Mouse (Mus musculus): ENCODE measurements around the gene Srrm4. TPM values are rescaled to one million over a fixed set of nuclear protein-coding genes. Genes with fewer than 3 reads are reported as not detected.

Gene Srrm4
- polyA plus RNA-seq (2017; shearing (Covaris generic)): under 1 TPM in 1 of 2 experiments, not detected in 1; 1.00 TPM

DNA sequence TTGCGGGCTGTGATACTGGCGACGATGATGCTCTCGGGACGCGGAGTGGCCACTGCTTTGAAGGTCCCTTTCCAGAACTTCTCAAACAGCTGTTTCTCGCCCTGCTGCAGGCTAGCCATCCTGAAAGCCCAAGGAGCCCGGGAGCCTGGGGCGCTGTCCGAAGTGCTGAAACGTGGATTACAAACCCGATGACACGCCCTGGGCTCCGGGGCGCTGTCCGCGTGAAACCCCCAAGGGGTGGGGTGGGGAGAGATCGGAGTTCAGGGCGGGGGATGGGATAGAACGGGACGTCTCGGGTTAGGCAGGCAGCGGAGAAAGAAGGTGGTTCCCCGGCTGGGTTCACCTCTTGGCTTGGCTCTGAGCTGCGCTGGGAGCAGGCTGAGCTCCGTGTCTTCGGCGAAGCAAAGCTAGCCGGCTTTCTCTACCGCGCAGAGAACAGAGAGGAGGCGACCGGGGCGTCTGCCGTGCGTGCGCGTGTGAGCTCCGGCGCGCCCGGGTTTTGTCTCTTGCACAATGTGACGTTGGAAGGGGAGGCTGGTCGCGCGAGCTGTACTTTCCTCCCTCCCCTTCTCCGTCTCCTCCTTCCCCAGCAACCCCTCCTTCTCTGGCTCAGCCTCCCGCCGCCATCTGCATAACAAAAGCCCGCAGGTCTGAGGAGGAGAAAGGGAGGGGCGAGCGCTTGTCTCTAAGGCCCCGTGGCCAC, at the start of gene Srrm4:
Gene Srrm4 (minus strand): TSS at position 472 of the 703 bp plus-strand sequence.
- no peak for ATAC-seq

DNA sequence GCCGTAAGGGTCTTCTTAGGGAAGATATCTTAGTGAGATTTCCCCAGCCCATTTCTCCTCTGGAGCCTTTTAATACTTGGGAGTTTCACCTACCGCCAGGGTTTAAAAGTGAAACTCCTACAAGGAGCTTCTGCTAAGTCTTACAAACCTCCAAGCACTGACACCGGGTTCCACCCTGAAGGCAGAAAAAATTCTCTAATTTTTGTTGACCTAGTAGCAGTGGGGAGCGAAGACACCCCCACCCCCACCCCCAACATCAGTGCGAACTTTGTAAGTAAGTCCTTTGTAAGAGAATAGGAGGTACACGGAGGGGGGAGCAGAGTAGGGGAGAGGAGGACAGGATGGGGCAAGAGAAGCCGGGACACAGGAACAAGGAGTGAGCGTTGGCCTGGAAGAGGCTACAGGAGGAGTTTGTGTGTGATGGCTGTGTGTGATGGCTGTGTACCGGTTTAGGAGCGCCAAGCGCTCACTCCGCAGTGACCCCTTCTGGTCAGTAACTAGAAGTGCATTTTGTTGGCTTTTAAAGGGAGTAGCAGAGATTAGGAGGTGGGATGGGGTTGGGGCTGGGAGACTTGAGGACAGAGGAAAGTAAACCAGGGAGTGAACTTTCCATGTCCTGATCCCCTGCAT, 1.3 kb upstream of the Srrm4 start:
- ATAC-seq: no peak

DNA sequence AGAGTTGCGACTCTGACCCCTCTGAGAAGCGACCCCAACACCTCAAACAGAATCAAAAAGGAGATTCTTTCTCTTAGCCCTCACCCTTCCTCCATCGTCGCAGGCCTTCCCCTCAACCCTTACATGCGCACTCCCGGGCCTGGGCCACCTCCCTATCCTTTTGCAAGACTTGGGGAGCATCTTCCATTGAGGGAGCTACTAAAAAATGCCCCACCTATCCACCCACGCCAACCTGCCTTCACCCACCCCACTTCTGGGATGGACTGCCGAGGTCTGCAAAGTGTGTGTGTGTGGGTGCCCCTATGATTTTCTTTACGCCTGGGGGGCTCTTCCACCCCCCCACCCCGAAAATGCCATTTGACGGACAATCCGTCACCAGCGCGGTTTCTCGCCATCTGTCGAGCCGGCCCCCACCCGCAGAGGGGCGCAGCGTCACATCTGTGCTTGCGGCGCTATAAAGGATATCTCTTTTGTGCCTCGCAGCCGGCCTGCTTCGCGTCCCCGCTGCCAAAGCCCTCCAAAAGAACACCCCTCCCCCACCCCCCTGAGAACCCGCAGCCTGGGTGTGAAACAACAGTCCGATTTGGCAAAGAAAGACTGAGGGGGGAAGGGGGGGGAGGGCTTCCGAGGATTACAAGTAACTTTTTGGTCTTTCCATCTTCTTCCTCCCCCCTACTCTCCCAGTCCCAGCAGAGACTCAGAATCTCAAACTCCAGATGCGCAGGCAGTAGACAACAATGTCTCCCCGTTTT, 608 bp upstream of the Srrm4 start:
- ATAC-seq: no peak

DNA sequence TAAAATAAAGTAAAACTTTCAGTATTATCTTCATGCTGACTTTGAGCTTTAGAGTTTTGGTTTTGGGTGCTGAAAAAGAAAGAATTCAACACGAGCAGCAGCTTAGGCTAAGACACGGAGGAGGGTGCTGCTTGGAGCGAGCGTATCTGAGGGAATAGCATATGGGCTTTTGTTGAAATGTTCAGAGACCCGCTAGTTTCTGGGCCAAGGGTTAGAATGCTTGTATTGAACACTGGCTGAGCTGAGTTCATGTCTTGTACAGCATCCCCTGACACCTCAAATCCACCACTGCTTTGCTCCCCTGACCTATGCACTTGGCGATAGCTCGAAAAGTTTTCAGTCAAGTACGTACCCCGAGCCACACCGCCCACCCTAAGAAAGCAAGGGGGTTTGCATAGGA, 919 bp downstream of the Srrm4 start:
- no peak for ATAC-seq

DNA sequence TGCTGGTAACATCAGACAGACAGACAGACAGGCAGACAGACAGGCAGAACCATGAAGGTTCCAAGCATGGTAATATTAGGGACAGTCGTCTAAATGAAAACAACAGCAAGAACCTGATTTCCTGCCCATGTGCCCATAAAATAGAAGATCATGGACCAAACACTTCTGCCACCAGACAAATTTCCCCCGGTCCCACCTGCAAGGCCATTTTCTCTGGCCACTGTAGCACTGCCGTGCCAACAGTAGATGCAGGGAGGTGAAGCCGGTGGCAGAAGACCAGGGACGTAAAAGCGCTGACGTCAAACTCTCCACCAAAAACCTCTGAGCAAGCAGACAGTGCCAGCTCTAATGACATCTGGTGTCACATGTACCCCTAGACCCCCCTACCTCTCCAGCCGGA, 2.0 kb downstream of the Srrm4 start:
- no peak for ATAC-seq

DNA sequence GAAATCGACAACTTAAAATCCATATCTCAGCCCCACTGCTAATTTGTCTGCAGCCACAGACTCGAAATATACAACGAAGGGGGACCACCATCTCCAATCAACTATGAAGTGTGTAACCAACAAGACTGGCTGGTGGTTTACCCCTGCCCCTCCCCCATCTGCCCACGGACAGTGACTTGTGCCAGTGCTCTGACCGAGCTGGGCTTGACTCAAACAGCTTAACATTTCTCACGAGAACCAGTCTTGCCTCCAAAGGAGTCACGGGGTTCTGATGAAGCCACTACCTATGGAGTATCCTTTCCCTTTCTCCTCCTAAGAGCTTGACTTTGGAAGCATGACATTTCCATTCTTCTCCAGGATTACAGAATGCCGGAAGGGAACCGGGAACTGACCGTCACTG, 2.8 kb downstream of the Srrm4 start:
- ATAC-seq: no peak

DNA sequence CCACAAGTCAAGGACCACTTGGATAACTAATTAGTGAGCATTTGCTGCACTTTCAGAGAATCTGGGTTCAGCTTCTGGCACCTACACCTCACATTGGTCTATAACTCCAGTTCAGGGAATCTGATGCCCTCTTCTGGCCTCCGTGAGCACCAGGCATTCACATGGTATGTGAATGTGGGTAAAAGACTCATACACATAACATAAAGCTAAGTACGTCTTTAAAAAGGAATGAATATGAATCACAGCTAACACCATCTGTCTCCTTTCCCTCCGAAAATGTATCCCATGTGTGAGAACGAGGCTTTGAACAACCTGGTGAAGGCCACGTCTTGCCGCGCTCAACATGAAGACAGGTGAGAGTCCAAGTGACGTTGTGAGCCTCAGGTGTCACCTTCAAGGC, 12.1 kb downstream of the Srrm4 start:
- ATAC-seq: no peak

DNA sequence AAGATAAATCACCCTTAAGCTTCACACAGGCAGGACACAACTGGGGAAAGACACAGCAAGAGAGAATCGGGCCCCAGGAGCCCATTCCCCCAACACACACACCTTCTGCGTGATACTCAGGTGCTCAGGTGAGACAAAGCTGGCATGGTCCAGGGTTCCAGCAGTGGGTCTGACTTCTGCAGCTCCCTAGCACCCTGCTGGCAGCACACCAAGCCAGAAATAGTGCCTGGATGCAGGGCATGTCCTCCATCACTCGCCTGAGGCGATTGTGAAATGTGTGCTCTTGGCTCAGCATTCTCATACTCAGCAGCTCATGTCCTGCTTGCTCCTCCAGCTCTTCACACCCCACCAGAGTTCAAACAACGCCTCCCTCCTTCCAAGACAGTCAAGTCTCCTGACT, 14.5 kb downstream of the Srrm4 start:
- ATAC-seq: no peak

DNA sequence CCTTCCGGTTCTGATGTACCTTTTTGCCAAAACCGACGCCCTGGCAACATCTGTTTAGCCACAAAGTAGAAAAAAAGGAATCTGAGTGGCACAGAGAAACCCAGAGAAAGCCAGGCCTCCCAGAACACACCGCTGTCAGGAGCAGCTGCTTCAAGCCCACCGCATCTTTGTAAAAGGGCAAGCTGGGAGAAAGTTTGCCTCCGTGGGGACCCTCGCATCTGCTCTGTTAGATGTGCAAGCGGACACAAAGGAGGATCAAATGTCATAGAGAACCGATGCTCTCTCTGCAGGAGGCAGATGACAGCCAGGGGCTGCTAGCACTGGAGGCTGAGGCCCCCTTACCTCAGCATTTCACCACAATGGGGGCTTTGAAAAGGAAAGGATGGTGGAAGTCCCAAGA, 18.3 kb downstream of the Srrm4 start:
- no peak for ATAC-seq

DNA sequence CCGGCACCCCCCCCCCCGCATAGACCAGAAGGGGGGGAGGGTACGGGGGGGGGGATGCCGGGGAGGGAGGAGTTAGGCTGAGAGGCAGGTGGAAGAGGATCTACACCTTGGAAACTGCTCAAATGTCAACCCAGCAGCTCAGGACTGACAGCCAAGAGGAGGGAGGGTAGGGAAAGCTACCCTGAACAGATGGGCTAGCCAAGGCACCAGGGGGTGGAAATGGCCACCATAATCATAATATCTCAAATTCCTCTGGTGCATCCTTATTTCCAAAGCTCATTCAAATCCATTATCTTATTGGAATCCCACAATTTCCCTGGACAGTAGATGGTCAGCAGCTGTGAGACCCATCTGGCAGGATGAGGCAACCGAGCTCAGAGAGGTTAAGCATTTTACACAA, 19.7 kb downstream of the Srrm4 start:
- no peak for ATAC-seq

DNA sequence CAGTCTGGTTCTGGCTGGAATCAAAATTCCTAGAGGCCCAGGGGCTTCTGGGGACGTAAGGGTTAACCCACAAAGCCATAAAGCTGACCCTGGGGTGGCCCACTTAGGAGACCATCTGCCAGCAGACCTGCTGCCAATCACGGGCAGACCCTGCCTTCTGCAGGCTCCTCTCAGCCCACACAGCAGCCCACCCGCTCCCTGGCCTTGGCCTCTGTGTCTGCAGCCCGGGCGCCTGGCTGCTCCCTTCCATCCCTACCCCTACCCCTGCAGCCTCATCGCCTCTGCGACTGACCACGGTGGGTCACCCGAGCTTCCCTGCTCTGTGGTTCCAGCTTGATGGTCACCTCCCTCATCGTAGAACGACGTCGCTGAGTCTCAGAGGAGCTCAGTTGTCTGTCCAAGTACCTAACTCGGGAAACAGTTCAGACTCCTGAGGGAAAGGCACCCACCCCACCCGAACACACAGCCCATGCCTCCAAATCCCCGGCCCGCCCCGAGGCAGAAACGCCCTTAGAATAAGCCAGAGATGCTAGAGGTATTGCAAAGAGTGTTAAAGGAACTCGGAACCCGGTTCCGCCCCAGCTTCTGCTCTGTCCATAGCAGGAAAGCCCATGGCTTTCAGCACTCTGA, 20.3 kb downstream of the Srrm4 start:
- no peak for ATAC-seq

DNA sequence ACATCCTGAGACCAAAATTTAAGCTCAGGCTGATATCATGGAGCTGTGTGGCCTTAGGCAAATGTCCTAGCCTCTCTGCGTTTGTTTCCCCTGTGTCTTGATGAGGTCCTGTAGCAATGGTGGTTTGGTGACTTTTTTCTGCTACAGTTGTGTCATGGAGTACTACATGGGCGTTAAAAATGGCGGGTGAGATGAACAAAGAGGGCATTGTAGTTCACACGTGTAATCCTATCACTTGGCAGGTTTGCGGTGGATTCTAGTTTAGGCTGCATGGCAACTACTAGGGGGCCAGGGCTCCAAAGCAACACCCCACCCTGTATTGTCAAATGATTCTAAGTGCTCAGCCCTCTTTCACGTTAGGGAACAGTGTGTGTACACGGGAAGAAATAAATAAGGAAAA, 21.1 kb downstream of the Srrm4 start:
- ATAC-seq: no peak

DNA sequence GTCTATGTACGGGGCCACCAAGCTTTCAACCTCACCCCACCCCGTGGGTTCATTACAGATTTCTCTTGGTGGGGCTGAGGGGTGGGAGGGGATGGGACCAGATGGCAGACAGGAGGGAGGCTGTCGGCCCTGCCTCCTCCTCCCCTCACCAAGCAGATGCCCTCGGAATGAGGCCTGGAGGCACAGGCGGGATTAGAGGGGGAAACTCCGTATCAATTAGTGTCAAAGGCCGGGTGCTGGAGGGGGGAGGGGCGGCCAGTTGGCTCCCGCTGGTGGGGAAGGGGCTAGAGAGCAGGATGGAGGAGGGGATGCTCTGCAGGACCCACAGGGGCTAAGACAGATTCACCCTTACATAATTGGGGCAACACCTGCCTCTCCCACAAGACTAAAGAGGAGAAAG, 22.0 kb downstream of the Srrm4 start:
- no peak for ATAC-seq

DNA sequence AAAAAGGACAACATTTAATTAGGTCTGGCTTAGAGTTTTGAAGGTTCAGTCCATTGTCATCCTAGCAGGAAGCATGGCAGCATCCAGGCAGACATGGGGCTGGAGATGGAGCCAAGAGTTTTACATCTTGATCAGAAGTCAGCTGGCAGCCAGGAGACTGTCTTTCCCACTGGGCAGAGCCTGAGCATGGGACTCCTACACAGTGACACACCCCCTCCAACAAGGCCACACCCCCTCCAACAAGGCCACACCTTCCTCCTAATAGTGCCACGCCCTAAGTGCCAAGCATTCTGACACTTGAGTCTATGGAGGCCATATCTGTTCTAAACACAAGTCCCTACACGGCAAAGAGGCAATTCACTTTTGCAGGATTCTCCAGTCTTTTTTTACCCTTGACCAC, 23.6 kb downstream of the Srrm4 start:
- no peak for ATAC-seq

DNA sequence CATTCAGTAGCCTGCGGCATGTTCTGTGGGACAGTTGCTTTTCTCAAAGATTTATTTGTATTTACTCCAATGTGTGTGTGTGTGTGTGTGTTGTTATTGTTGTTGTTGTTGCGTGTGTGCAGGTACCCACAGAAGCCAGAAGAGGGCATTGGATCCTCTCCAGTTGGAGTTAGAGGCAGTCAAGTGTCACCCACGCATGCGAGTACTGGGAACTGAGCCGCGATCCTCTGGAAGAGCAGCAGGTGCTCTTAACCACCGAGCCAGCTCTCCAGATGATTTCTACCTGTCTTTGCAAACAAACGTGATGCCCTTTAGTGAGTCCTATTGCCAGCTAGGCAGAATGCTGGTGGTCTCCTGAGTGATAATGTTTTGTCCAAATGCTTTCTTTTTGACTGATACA, 24.3 kb downstream of the Srrm4 start:
- ATAC-seq: no peak

DNA sequence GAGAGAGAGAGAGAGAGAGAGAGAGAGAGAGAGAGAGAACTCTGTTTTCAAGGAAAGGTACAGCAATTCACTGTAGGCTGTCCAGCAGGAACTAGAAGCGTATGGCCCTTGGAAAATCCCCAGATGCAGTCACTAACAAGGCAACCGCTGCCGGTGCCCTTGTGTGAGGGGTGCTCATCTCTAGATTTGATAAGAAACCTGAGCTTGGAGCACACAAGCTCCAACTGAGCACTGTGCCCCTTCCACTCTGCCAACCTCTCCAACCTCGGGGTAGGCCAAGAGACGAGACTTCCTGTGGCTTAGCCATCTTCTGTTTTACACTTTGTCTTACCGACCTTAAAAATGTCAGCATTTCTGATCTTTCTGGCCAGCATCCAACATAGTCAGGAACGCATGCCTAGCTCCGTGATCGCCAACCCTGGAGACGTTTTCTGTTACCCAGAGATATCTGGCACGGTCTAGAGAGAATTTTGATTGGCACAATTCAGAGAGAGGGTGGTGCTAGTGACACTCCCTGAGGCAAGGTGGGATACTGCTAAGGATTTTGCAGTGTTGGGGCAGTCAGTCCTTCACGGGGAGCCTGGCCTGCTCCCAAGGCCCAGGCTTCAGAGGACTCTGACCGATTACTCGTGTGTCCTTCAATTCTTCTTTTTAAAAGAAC, 25.1 kb downstream of the Srrm4 start:
- ATAC-seq: no peak

DNA sequence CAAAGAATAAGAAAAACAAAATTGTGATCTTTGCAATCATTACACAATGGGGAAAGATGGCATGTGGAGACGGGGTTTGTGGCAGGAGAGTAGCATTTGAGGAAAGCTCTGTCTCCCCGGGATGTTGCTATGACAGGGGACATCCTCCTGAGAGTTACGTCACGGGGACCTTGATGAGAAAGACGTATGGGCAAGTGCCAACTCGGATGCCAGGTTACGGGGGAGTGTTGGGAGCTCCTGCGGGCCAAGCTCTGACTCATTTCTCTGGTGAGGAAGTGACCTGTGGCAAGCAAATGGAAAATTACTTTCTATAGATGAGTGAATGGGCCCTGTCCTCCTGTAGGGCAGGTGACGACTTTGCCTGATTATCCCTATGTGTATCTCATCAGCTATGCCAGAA, 26.0 kb downstream of the Srrm4 start:
- ATAC-seq: no peak

DNA sequence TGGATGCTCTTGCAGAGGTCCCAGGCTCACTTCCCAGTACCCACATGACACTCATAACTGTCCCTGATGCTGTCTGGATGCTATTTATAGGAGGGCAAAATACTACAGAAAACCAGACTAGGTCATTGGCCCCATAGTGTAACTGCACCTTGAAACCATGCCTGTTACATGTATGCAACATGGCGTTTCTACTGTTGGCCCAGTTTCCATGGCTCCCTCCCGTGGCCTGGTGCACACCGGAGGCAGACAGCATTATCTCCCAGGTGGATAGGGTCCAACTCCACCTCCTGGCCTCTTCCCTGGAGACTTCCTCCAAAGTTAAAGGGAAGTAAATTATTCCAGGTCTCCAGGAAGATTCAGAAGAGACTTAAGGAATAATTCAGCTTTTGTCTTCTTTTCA, 27.2 kb downstream of the Srrm4 start:
- no peak for ATAC-seq

DNA sequence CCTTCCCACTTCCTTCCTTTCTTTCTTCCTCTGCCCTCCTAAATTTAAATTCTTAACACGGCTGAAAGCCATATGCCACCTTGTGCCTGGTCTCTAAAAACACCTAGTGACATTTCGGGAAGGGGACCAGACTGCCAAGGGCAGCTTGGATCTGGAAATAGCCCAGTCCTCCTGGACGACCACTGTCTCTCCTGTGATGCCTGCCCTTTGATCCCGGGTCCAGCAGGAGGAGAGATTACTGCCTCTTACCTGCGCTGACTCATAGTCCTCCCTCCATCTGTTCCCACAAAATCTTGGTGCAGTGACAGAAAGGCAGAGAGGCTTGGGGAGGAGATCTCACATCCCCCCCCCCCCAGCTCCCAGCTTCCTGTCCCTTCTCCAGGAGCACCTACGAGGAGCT, 27.9 kb downstream of the Srrm4 start:
- no peak for ATAC-seq

DNA sequence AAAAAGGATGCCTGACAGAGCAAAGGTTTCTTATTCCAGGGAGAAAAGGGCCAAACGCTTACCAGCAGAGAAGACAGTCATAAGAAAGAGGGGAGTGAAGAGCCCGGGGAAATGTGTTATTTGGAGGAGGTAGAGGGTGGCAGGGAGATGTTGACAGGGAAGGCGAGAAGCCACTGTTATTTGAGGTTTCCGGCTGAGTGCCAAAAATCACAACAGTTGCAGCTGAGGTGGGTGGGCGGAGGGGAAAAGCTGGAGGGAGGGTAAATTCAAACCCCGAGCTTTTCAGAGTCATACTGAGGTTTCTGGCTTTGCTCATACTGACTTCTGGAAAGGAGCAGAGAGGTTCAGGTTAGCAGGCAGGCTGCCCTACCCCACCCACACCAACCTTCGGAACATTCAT, 32.5 kb downstream of the Srrm4 start:
- no peak for ATAC-seq

DNA sequence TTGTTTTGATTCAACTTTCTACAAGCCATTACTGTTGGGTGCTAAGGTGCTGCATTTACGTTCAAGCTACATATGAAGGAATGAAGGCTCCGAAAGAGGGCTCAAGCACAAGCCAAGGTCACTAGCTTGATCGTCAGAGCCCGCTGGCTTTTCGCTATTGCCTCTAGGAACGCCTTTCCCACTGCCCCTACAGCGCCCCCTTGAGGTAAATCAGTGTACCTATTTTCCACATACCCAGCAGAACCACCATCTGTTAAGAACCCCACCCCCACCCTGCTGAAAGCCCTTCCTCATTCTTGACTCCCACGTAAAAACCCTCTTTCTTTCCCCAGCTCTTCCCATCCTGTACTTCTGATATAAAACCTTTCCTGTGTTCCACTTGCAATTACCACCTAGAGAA, 35.0 kb downstream of the Srrm4 start:
- ATAC-seq: no peak

DNA sequence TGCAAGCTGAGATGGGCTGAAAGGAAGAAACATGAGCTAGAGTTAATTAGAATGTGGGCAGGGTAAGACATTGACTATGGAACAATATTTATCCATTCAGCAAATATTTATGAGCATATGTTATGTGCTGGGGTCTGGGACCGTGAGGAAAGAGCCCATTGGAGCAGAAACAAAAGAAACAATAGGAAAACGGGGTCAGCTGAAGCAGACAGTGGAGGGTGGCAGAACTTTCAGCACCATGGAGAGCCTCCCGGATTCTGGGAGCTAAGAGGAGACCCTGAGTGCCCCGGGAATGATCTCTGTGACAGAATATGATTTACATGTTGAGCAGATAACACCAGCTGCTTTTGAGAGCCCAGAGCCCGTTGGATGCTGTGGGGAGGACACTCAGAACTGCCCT, 37.7 kb downstream of the Srrm4 start:
- ATAC-seq: no peak

DNA sequence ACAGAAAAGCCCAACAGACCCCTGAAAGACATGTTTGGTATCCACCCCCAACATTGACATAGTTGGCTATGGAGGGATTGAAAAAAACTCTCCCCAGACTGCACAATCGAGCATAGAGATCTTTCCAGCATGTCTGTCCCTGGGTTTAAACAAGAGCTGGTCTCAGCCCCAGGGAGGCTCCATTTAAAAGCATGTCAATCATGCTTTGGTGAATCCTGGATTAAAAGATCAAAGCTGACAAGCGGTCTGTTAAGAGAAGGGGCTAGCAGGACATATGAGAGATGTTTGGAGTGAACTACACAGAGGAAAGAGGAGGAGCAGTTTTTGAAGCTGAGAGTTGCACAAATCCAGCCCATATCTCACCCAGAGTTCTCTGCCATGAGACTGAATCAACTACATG, 38.5 kb downstream of the Srrm4 start:
- ATAC-seq: no peak

All from CD4-positive, CD25-positive, alpha-beta regulatory T cell, adult 4 months (primary cell).